Mouse (Mus musculus): ENCODE measurements at regions not wholly inside any gene's neighbourhood (a gene's known extent, or its start where the extent isn't known, plus 50 kb on each side); places are given as distances from the start of the nearest gene placed in this dataset.
A peak's percentile ranks its signal among the peaks of the same experiment; 100 is the strongest.

DNA sequence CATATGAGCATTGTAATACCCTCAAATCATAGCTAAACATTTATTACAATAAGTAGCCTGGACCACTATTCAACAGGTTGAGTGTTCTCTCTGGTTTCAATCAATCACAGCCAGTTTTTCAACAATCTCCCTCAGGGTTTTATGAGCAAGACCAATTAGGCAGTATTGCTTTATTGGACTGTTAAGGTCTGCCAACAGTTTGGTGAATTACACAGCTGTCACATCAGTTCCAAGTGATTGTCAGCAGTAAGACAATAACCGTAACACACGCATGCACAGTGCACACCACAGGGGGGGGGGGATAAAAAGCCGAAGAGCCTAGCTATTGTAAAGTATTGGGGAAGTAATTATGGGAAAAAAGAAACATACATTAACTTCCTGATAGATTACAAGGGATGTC is 918.6 kb upstream of the Jmjd1c start:
- peak; percentile 82; the same call in 1 of the 2 replicates for ATAC-seq (ENCODE audit: low read depth)

DNA sequence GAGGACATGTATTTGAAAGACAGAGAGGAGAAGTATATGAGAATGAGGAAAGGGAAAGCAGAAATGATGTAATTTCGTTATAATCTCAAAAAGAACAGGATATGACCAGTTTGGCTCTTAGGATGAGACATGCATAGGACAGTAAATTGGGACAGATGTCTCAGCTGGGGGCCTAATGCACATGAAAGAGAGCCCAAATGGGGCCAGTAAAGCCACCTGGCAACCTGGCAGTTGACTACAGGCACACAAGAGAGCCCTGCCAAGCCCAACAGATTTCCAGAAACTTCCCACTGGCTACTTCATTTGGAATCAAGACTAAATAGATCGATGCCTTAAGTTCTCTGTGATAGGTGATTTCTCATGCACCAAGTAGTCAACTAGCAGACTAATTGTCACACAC is 914.7 kb upstream of the Jmjd1c start:
- Histone ChIP-seq H3K4me1 (ENCODE audit: control insufficient read depth, insufficient read depth, low read length) (no peaks in the 10 kb centered on the region), H3K4me3 (ENCODE audit: low read depth, low read length) (no peak overlapping the region), H3K27me3 (ENCODE audit: control insufficient read depth, insufficient read depth, low read length) (no peaks in the 10 kb centered on the region), H3K9ac (replicated peaks; ENCODE audit: low read depth, low read length) (no peak overlapping the region), H3K9me3 (ENCODE audit: control insufficient read depth, low read length) (no peaks in the 10 kb centered on the region), H3K4me2 (ENCODE audit: low read depth, low read length) (no peak overlapping the region), H3K36me3 (ENCODE audit: control insufficient read depth, insufficient read depth, low read length) (no peaks in the 10 kb centered on the region), H3K27ac (ENCODE audit: low read depth, low read length) (no peak overlapping the region)
- ATAC-seq (ENCODE audit: low read depth): no peak
- 83% methylated on average over 2 of the region's 2 CpGs for WGBS

More for the DNA sequence above, 918.6 kb upstream of the Jmjd1c start:
- H3K9ac ChIP-seq (replicated peaks; ENCODE audit: low read depth, low read length): no peak overlapping the region
- no peak overlapping the region for H3K27ac ChIP-seq (ENCODE audit: low read depth, low read length)
- H3K9me3 ChIP-seq (ENCODE audit: control insufficient read depth, low read length): no peaks in the 10 kb centered on the region
- H3K4me2 ChIP-seq (ENCODE audit: low read depth, low read length): no peak overlapping the region
- 6% methylated on average over 3 of the region's 3 CpGs for WGBS
- H3K4me3 ChIP-seq (ENCODE audit: low read depth, low read length): no peak overlapping the region
- no peaks in the 10 kb centered on the region for H3K4me1 ChIP-seq (ENCODE audit: control insufficient read depth, insufficient read depth, low read length)
- H3K27me3 ChIP-seq (ENCODE audit: control insufficient read depth, insufficient read depth, low read length): no peaks in the 10 kb centered on the region
- H3K36me3 ChIP-seq (ENCODE audit: control insufficient read depth, insufficient read depth, low read length): no peaks in the 10 kb centered on the region

DNA sequence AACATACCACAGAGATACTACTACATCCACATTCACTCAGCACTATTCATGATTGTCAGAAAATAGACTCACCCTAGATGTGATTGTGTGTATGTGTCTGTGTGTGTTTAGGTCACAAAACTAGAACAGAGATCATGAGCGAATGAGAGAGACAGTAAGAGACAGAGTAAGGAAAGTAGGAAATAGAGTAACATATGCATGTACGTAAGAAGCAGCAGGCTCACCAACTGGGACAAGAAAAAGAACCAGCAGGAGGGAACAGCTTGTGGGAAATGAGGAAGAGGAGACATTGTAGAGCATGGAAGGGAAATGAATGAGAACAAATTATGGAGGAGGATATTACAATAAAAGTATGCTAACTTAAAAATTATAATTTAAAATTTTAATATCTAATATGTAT is 912.9 kb upstream of the Jmjd1c start:
- no peak overlapping the region for H3K27ac ChIP-seq (ENCODE audit: low read depth, low read length)
- no peaks in the 10 kb centered on the region for H3K9me3 ChIP-seq (ENCODE audit: control insufficient read depth, low read length)
- no peak overlapping the region for H3K4me3 ChIP-seq (ENCODE audit: low read depth, low read length)
- ATAC-seq (ENCODE audit: low read depth): no peak
- no peak overlapping the region for H3K4me2 ChIP-seq (ENCODE audit: low read depth, low read length)
- H3K4me1 ChIP-seq (ENCODE audit: control insufficient read depth, insufficient read depth, low read length): no peaks in the 10 kb centered on the region
- H3K27me3 ChIP-seq (ENCODE audit: control insufficient read depth, insufficient read depth, low read length): no peaks in the 10 kb centered on the region
- H3K9ac ChIP-seq (replicated peaks; ENCODE audit: low read depth, low read length): no peak overlapping the region
- WGBS: 85% methylated on average over 2 of the region's 2 CpGs
- no peaks in the 10 kb centered on the region for H3K36me3 ChIP-seq (ENCODE audit: control insufficient read depth, insufficient read depth, low read length)

DNA sequence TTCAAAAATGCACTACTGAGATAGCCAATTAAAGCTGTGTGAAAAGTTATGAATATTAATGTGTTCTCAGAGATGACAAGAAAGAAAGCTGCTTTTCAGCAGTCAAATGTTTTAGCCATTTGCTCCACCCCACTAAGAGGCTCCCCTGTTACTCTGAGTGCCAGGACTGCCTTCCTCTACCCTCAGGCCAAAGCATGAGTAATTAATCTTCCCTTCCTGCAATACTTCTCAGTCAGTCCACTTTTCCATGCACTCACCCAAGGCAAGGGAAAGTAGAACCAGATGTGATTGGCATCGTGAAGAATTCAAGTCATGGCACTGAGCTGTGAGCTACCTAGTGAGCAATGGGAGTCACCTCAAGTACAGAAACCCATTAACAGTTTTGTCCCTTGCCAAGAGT is 908.9 kb upstream of the Jmjd1c start:
- Histone ChIP-seq H3K4me2 (ENCODE audit: low read depth, low read length) (no peak overlapping the region), H3K36me3 (ENCODE audit: control insufficient read depth, insufficient read depth, low read length) (no peaks in the 10 kb centered on the region), H3K4me3 (ENCODE audit: low read depth, low read length) (no peak overlapping the region), H3K9me3 (ENCODE audit: control insufficient read depth, low read length) (no peaks in the 10 kb centered on the region), H3K9ac (replicated peaks; ENCODE audit: low read depth, low read length) (no peak overlapping the region), H3K4me1 (ENCODE audit: control insufficient read depth, insufficient read depth, low read length) (no peaks in the 10 kb centered on the region), H3K27me3 (ENCODE audit: control insufficient read depth, insufficient read depth, low read length) (no peaks in the 10 kb centered on the region), H3K27ac (ENCODE audit: low read depth, low read length) (no peak overlapping the region)
- peak; percentile 24; the same call in 1 of the 2 replicates for ATAC-seq (ENCODE audit: low read depth)
- WGBS: 56% methylated on average over 1 of the region's 1 CpGs

DNA sequence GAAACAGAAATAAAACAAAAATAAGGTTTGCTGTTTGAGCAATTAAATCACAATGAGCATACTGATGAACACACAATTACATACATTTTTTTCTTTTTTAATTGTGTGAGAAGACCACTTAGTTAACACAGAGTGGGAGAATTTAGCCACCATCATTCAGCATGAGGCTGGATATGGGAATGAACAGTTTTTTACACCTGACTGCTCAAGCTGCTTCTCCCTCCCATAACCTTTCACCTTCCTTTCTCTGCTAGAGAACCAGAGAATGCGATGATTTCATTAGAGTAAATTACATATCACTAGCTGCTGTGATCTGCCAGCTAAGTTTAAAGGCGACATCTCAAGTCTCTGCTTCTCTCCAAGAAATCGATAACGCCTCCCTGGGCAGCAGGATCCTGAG is 894.8 kb upstream of the Jmjd1c start:
- H3K4me1 ChIP-seq (ENCODE audit: control insufficient read depth, insufficient read depth, low read length): no peaks in the 10 kb centered on the region
- WGBS: 55% methylated on average over 4 of the region's 4 CpGs
- H3K36me3 ChIP-seq (ENCODE audit: control insufficient read depth, insufficient read depth, low read length): no peaks in the 10 kb centered on the region
- no peak for ATAC-seq (ENCODE audit: low read depth)
- no peak overlapping the region for H3K27ac ChIP-seq (ENCODE audit: low read depth, low read length)
- H3K4me3 ChIP-seq (ENCODE audit: low read depth, low read length): no peak overlapping the region
- no peak overlapping the region for H3K4me2 ChIP-seq (ENCODE audit: low read depth, low read length)
- no peak overlapping the region for H3K9ac ChIP-seq (replicated peaks; ENCODE audit: low read depth, low read length)
- no peaks in the 10 kb centered on the region for H3K9me3 ChIP-seq (ENCODE audit: control insufficient read depth, low read length)
- H3K27me3 ChIP-seq (ENCODE audit: control insufficient read depth, insufficient read depth, low read length): no peaks in the 10 kb centered on the region

DNA sequence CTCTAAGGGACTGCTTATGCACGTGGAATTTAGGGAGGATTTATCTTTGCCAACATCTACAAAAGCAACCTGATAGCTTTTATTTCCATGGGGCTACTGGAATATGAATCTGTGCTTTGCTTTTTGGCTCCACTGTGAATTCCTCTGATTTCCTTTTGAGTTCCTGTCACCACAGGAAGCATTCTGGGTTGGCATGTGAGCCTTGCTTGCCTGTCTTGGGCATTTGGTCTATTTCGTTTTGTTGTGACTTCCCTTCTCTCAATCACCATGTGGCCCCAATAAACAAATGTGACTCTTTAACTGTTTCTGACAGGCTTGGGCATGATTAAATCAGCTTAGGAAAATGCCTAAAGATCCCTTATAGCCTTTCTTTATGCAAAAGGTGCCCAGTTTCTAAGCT is 867.8 kb upstream of the Jmjd1c start:
- H3K36me3 ChIP-seq (ENCODE audit: control insufficient read depth, insufficient read depth, low read length): no peaks in the 10 kb centered on the region
- no peak for ATAC-seq (ENCODE audit: low read depth)
- H3K9ac ChIP-seq (replicated peaks; ENCODE audit: low read depth, low read length): no peak overlapping the region
- H3K9me3 ChIP-seq (ENCODE audit: control insufficient read depth, low read length): no peaks in the 10 kb centered on the region
- H3K4me2 ChIP-seq (ENCODE audit: low read depth, low read length): no peak overlapping the region
- H3K4me3 ChIP-seq (ENCODE audit: low read depth, low read length): no peak overlapping the region
- H3K27ac ChIP-seq (ENCODE audit: low read depth, low read length): no peak overlapping the region
- H3K27me3 ChIP-seq (ENCODE audit: control insufficient read depth, insufficient read depth, low read length): no peaks in the 10 kb centered on the region
- WGBS: 76% methylated on average over 2 of the region's 2 CpGs
- no peaks in the 10 kb centered on the region for H3K4me1 ChIP-seq (ENCODE audit: control insufficient read depth, insufficient read depth, low read length)

DNA sequence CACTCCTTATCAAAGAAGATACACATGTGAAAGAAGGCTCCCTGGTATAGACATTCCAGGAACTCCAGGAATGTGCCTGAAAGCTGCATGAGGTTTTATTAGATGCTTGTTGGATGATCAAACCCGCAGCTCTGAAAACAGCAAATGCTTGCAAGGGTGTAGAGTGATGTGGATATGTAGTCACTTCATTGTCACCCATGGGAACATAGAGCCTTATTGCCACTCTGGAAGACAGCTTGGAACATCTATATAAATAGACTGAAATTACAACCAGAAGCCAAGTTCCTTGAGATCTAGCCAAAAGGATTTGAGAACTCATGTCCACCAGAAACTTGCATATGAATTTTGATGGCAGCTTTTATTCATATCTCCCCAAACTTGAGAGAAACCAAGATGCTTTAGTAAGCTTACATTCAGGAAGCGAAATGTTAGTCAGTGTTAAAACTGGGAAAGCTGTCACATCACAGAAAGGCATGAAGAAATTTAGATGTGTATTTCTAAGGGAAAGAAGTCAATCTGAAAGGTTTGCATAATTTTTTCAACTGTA is 861.5 kb upstream of the Jmjd1c start:
- no peak for ATAC-seq (ENCODE audit: low read depth)
- 79% methylated on average over 2 of the region's 2 CpGs for WGBS

DNA sequence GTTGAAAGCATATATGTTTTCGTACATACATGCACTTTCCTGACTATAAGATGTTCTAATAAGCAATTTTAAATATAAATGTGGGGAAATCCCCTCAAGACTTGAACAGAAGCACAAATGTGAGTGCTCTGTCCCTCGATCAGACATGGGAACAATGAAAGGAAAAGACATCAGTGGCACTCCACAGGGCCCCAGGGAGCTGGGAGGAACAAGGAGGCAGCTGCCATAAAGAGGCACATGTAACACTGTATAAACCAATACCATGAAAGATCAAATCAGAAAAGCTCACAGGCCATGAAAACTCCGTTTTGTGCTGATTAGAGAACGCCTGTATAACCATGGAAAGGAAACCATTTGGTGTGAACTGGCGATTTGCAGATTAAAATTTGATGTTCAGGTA is 839.5 kb upstream of the Jmjd1c start:
- H3K4me3 ChIP-seq (ENCODE audit: low read depth, low read length): no peak overlapping the region
- H3K27ac ChIP-seq (ENCODE audit: low read depth, low read length): no peak overlapping the region
- no peaks in the 10 kb centered on the region for H3K36me3 ChIP-seq (ENCODE audit: control insufficient read depth, insufficient read depth, low read length)
- WGBS: 46% methylated on average over 5 of the region's 5 CpGs
- H3K9ac ChIP-seq (replicated peaks; ENCODE audit: low read depth, low read length): no peak overlapping the region
- no peak overlapping the region for H3K4me2 ChIP-seq (ENCODE audit: low read depth, low read length)
- peak; percentile 68; the same call in 1 of the 2 replicates for ATAC-seq (ENCODE audit: low read depth)
- no peaks in the 10 kb centered on the region for H3K27me3 ChIP-seq (ENCODE audit: control insufficient read depth, insufficient read depth, low read length)
- no peaks in the 10 kb centered on the region for H3K4me1 ChIP-seq (ENCODE audit: control insufficient read depth, insufficient read depth, low read length)
- no peaks in the 10 kb centered on the region for H3K9me3 ChIP-seq (ENCODE audit: control insufficient read depth, low read length)

More for the DNA sequence above, 861.5 kb upstream of the Jmjd1c start:
- H3K4me2 ChIP-seq (ENCODE audit: low read depth, low read length): no peak overlapping the region
- H3K36me3 ChIP-seq (ENCODE audit: control insufficient read depth, insufficient read depth, low read length): no peaks in the 10 kb centered on the region
- no peaks in the 10 kb centered on the region for H3K9me3 ChIP-seq (ENCODE audit: control insufficient read depth, low read length)
- H3K27me3 ChIP-seq (ENCODE audit: control insufficient read depth, insufficient read depth, low read length): no peaks in the 10 kb centered on the region
- H3K4me1 ChIP-seq (ENCODE audit: control insufficient read depth, insufficient read depth, low read length): no peaks in the 10 kb centered on the region
- H3K9ac ChIP-seq (replicated peaks; ENCODE audit: low read depth, low read length): no peak overlapping the region
- no peak overlapping the region for H3K4me3 ChIP-seq (ENCODE audit: low read depth, low read length)
- no peak overlapping the region for H3K27ac ChIP-seq (ENCODE audit: low read depth, low read length)

DNA sequence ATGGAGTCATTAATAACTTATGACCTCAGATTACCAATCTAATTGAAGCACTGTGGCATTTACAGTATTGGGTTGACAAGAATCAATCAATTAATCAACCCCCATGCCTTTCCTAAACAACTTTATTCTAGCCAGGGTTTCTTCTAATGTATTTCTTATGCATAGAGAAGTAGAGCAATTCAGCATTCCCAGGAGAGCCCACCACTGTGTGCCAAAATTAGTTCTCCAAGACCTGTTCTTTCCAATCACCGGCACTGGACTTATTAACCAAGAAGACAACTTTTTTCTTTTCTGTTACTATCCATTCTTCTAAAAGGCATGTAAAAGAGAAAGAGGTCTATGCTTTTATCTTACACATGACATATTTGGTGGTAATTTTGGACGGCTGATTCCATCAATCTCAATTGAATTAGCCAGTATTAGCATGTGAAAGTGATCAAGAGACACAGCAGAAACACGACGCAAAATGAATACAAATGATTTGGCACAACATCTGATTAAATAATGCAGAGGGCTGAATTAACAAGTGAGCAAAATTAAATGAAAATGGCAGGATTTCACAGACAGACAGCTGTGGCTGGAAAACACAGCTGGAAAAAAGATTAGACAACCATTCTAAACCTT is 825.2 kb upstream of the Jmjd1c start:
- Histone ChIP-seq H3K27ac (ENCODE audit: low read depth, low read length) (no peak overlapping the region), H3K4me2 (ENCODE audit: low read depth, low read length) (no peak overlapping the region), H3K9ac (replicated peaks; ENCODE audit: low read depth, low read length) (no peak overlapping the region), H3K27me3 (ENCODE audit: control insufficient read depth, insufficient read depth, low read length) (no peaks in the 10 kb centered on the region), H3K36me3 (ENCODE audit: control insufficient read depth, insufficient read depth, low read length) (no peaks in the 10 kb centered on the region), H3K4me1 (ENCODE audit: control insufficient read depth, insufficient read depth, low read length) (no peaks in the 10 kb centered on the region), H3K4me3 (ENCODE audit: low read depth, low read length) (no peak overlapping the region), H3K9me3 (ENCODE audit: control insufficient read depth, low read length) (no peaks in the 10 kb centered on the region)
- 38% methylated on average over 4 of the region's 4 CpGs for WGBS
- ATAC-seq (ENCODE audit: low read depth): 0 out of 2 replicates have a peak, but pooled peaks have one; percentile 31

All from neural tube, embryonic 14.5 days (tissue).